Mouse (Mus musculus) kidney, adult 2 months (tissue): ENCODE results near the gene Slc2a1.

Source experiments
- CTCF ChIP-seq: fragments of 200-500 bp; conservative IDR thresholded peaks from 2 replicates; pipeline ENCODE4 v1.5.1; 2011; ENCODE audit warnings: low read depth, mild to moderate bottlenecking, control low read depth, low read length, moderate library complexity, mixed read lengths; ENCODE audit not compliant: insufficient read depth, insufficient read length
- POLR2A ChIP-seq: fragments of 200-500 bp; IDR thresholded peaks from one replicate; pipeline ENCODE4 v1.6.1; 2011; ENCODE audit warnings: low read depth, low read length, control low read depth

DNA sequence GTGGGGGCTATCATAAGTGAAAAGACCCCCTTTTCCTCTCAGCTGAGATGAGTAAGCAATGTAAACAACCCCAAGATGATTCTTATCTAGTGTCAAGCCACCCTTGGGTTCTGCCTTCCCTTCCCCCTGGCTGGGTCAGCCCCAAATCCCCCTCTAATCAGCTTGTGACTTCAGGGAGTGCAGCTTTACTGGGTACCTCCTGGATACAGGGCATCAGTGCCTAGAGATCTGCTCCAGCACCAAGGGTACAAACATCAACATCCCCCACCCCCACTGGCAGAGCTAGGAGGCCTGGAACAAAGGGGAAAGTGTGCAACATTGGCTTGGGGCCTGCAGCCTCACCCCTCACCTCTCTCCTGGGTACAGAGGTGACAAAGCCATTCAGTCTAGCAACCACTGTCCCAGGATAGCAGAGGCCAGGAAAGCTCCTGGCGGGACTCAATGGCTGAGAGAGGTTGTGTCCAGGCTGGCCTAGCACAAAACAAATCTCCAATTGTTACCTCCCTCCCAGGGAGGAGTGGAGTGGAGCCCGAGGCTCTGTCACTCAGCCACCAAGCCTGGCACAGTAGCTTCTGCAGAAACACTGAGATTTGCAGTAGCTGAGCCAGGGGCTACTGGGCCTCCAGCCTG, 3.9 kb downstream of the Slc2a1 start:
- TF ChIP-seq CTCF, result no peak
- TF ChIP-seq POLR2A, result no peak
